Mouse (Mus musculus): ENCODE data around the gene Sprr2a2. TPM values are rescaled to one million over a fixed set of nuclear protein-coding genes. Genes with fewer than 3 reads are reported as not detected.

Gene Sprr2a2
- polyA plus RNA-seq, 1 experiment from 2014 or later, result not detected

Other genes with a start within 250 kb of the Sprr2a2 start
- gene Pglyrp3, start 201.3 kb upstream of the Sprr2a2 start, polyA plus RNA-seq (2016; fragmentation: Nextera tagmentation; extraction: Ambion mirVana), result not detected in 2 replicates
- gene Lor, start 132.8 kb upstream of the Sprr2a2 start, polyA plus RNA-seq (2016; fragmentation: Nextera tagmentation; extraction: Ambion mirVana), result 0.14 and 0.94 TPM in 2 replicates
- gene Prr9, start 92.0 kb upstream of the Sprr2a2 start, polyA plus RNA-seq (2016; fragmentation: Nextera tagmentation; extraction: Ambion mirVana), result not detected in 2 replicates
- gene Lelp1, start 73.2 kb upstream of the Sprr2a2 start, polyA plus RNA-seq (2016; fragmentation: Nextera tagmentation; extraction: Ambion mirVana), result not detected in 2 replicates
- gene Sprr2a1, start 121 bp upstream of the Sprr2a2 start, polyA plus RNA-seq (2016; fragmentation: Nextera tagmentation; extraction: Ambion mirVana), result not detected in 2 replicates
- not detected in 2 replicates for gene Sprr2a3, start 69.5 kb downstream of the Sprr2a2 start, polyA plus RNA-seq (2016; fragmentation: Nextera tagmentation; extraction: Ambion mirVana)
- gene Sprr2b, start 100.7 kb downstream of the Sprr2a2 start, polyA plus RNA-seq (2016; fragmentation: Nextera tagmentation; extraction: Ambion mirVana), result not detected in 2 replicates
- gene Sprr2d, start 123.2 kb downstream of the Sprr2a2 start, polyA plus RNA-seq (2016; fragmentation: Nextera tagmentation; extraction: Ambion mirVana), result not detected in 2 replicates
- not detected in 2 replicates for gene Sprr2e, start 136.2 kb downstream of the Sprr2a2 start, polyA plus RNA-seq (2016; fragmentation: Nextera tagmentation; extraction: Ambion mirVana)
- gene Sprr2f, start 149.3 kb downstream of the Sprr2a2 start, polyA plus RNA-seq (2016; fragmentation: Nextera tagmentation; extraction: Ambion mirVana), result not detected in 2 replicates
- gene Sprr2h, start 169.8 kb downstream of the Sprr2a2 start, polyA plus RNA-seq (2016; fragmentation: Nextera tagmentation; extraction: Ambion mirVana), result not detected in 2 replicates
- gene Sprr2i, start 192.1 kb downstream of the Sprr2a2 start, polyA plus RNA-seq (2016; fragmentation: Nextera tagmentation; extraction: Ambion mirVana), result not detected in 2 replicates
- gene Sprr2j-ps, start 202.2 kb downstream of the Sprr2a2 start, polyA plus RNA-seq (2016; fragmentation: Nextera tagmentation; extraction: Ambion mirVana), result not detected in 2 replicates
- 7.4 and 9.1 TPM in 2 replicates for gene Gm9774, start 213.5 kb downstream of the Sprr2a2 start, polyA plus RNA-seq (2016; fragmentation: Nextera tagmentation; extraction: Ambion mirVana)
- gene Sprr2k, start 216.7 kb downstream of the Sprr2a2 start, polyA plus RNA-seq (2016; fragmentation: Nextera tagmentation; extraction: Ambion mirVana), result not detected in 2 replicates
- gene Sprr1b, start 222.9 kb downstream of the Sprr2a2 start, polyA plus RNA-seq (2016; fragmentation: Nextera tagmentation; extraction: Ambion mirVana), result not detected in 2 replicates
- not detected in 2 replicates for gene Sprr3, start 242.8 kb downstream of the Sprr2a2 start, polyA plus RNA-seq (2016; fragmentation: Nextera tagmentation; extraction: Ambion mirVana)